Comparison of ENCODE assay signal across 16 mouse cellular contexts in genomic region chr5:145161361-145161760, GRCm38 (mm10).
"Had no signal": no experiment of that assay in that cellular context is flagged by ENCODE, and none has a peak within 500 bp of the region (broad histone marks: within the 10 kb centered on the region; RNA-seq: fewer than 3 reads in every experiment).

No protein-coding gene starts in this region.

- H3K4me2 ChIP-seq: neural tube, embryonic 13.5 days; neural tube, embryonic 15.5 days; stomach, embryonic 15.5 days had no signal

- H3K9me3 ChIP-seq: neural tube, embryonic 13.5 days; neural tube, embryonic 15.5 days; stomach, embryonic 15.5 days had no signal

- H3K27ac ChIP-seq: neural tube, embryonic 13.5 days; neural tube, embryonic 15.5 days; stomach, embryonic 15.5 days; stomach, postnatal 0 days had no signal

- H3K4me3 ChIP-seq: neural tube, embryonic 13.5 days; neural tube, embryonic 15.5 days; stomach, embryonic 15.5 days had no signal

- H3K9ac ChIP-seq: neural tube, embryonic 13.5 days; neural tube, embryonic 15.5 days; stomach, embryonic 15.5 days had no signal

- DNase-seq: retina, postnatal 1 day; right cerebral cortex, adult 18-20 months; right cerebral cortex, postnatal 14 days; right cerebral cortex, postnatal 25 days; right cerebral cortex, postnatal 4 days; spleen, adult 18-20 months; thymus, adult 18-20 months; thymus, adult 2 months; thymus, postnatal 14 days; thymus, postnatal 25 days; thymus, postnatal 36 days; thymus, postnatal 4 days had no signal

- H3K27me3 ChIP-seq: neural tube, embryonic 13.5 days; neural tube, embryonic 15.5 days; stomach, embryonic 15.5 days had no signal
